Mouse (Mus musculus): Measurements from ENCODE around the gene Ddx10. TPM values are rescaled to one million over a fixed set of nuclear protein-coding genes. Genes with fewer than 3 reads are reported as not detected.

The Ddx10 gene
- total and polyA plus RNA-seq, 3 experiments: 12.3 to 64.9 (median 52.4) TPM

DNA sequence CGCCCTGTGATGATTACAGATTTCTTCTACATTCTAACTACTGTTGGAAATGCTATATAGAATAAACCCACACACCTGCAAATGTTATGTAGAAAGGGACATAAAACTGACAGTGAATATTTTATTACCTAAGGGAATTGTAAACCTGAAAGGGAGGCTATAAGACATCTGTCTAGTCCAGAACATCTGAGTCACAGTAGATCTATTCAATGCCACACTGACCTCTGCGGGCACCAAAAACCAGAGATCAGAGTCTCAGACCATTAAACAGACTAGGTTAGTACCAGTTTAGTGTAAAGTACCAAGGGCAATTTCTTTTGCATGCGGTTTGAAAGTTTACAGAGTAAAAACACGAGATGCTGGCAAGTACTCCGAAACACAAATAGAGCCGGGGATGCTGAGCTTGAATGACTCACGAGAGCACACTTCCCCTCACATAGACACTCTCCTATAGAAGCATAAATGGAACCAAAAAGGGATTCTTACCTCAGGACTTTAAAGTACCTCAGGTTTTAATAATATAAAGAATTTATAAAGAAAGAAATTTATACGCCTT lies 107.2 kb downstream of the Ddx10 start:
- Histone ChIP-seq H3K4me1 (ENCODE audit: insufficient read depth, low read depth, low read length) (no peaks in the 10 kb centered on the region), H3K36me3 (replicated peaks) (peaks cover 18% of the 10 kb centered on the region), H3K4me3 (ENCODE audit: low read depth, low read length) (no peak overlapping the region), H3K27me3 (ENCODE audit: insufficient read depth, low read length) (no peaks in the 10 kb centered on the region), H3K9me3 (replicated peaks) (no peaks in the 10 kb centered on the region)
- no peak for ATAC-seq (ENCODE audit: extremely low read depth, insufficient number of reproducible peaks, low FRiP score, poor library complexity, severe bottlenecking)
- DNase-seq (ENCODE audit: low spot score): no peak
- TF ChIP-seq CTCF (IDR thresholded peaks at IDR 0.05; ENCODE audit: low read depth, low read length): no peak
- no peak for TF ChIP-seq GATA2 (IDR thresholded peaks at IDR 0.05; ENCODE audit: borderline replicate concordance, low read depth, low read length)
- no peak for TF ChIP-seq POLR2AphosphoS5 (IDR thresholded peaks at IDR 0.05; ENCODE audit: insufficient replicate concordance, low read depth, low read length)
- no peak for TF ChIP-seq GATA1 (IDR thresholded peaks at IDR 0.05; ENCODE audit: borderline replicate concordance, low read length)
- no peak for TF ChIP-seq TAL1 (conservative IDR thresholded peaks at IDR 0.05; ENCODE audit: low read depth, low read length)

GRCm38 (mm10) chr9:53132826-53133225 lies 115.0 kb downstream of the Ddx10 start:
- no peak for ATAC-seq (ENCODE audit: extremely low read depth, insufficient number of reproducible peaks, low FRiP score, poor library complexity, severe bottlenecking)
- Histone ChIP-seq H3K27me3 (ENCODE audit: insufficient read depth, low read length) (no peaks in the 10 kb centered on the region), H3K9me3 (replicated peaks) (no peaks in the 10 kb centered on the region), H3K4me3 (ENCODE audit: low read depth, low read length) (no peak overlapping the region), H3K36me3 (replicated peaks) (peaks cover 15% of the 10 kb centered on the region), H3K4me1 (ENCODE audit: insufficient read depth, low read depth, low read length) (peaks cover 6% of the 10 kb centered on the region; the same call in 1 of the 2 replicates)
- TF ChIP-seq POLR2AphosphoS5 (IDR thresholded peaks at IDR 0.05; ENCODE audit: insufficient replicate concordance, low read depth, low read length) (no peak), CTCF (IDR thresholded peaks at IDR 0.05; ENCODE audit: low read depth, low read length) (no peak), TAL1 (conservative IDR thresholded peaks at IDR 0.05; ENCODE audit: low read depth, low read length) (no peak), GATA2 (IDR thresholded peaks at IDR 0.05; ENCODE audit: borderline replicate concordance, low read depth, low read length) (no peak), GATA1 (IDR thresholded peaks at IDR 0.05; ENCODE audit: borderline replicate concordance, low read length) (no peak)
- no peak for DNase-seq (ENCODE audit: low spot score)

DNA sequence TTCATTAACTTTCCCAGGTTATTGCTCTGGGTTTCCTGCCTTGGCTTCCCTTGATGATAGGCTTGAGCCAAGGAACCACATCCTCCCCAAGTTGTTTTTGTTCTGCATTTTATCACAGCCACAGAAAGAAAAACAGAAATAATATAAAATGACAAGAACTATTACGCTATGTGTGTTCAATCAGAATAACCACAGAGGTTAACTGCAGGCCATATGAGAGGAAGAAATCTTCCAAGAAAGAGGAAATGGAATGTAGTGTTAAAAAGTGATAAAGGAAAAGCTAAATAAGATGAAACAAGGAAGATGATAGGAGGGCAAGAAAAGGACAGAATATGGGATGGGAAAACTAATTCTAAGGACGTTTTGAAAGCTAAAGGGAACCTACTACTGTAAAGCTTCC lies 117.4 kb downstream of the Ddx10 start:
- Histone ChIP-seq H3K4me1 (ENCODE audit: insufficient read depth, low read depth, low read length) (peaks cover 6% of the 10 kb centered on the region; the same call in 1 of the 2 replicates), H3K27me3 (ENCODE audit: insufficient read depth, low read length) (no peaks in the 10 kb centered on the region), H3K36me3 (replicated peaks) (peaks cover 19% of the 10 kb centered on the region), H3K4me3 (ENCODE audit: low read depth, low read length) (no peak overlapping the region), H3K9me3 (replicated peaks) (no peaks in the 10 kb centered on the region)
- DNase-seq (ENCODE audit: low spot score) (no peak), ATAC-seq (ENCODE audit: extremely low read depth, insufficient number of reproducible peaks, low FRiP score, poor library complexity, severe bottlenecking) (no peak)
- no peak for TF ChIP-seq GATA2 (IDR thresholded peaks at IDR 0.05; ENCODE audit: borderline replicate concordance, low read depth, low read length)
- no peak for TF ChIP-seq CTCF (IDR thresholded peaks at IDR 0.05; ENCODE audit: low read depth, low read length)
- no peak for TF ChIP-seq TAL1 (conservative IDR thresholded peaks at IDR 0.05; ENCODE audit: low read depth, low read length)
- no peak for TF ChIP-seq POLR2AphosphoS5 (IDR thresholded peaks at IDR 0.05; ENCODE audit: insufficient replicate concordance, low read depth, low read length)
- no peak for TF ChIP-seq GATA1 (IDR thresholded peaks at IDR 0.05; ENCODE audit: borderline replicate concordance, low read length)

GRCm38 (mm10) chr9:53101103-53101502 lies 146.8 kb downstream of the Ddx10 start:
- Histone ChIP-seq H3K27me3 (ENCODE audit: insufficient read depth, low read length) (no peaks in the 10 kb centered on the region), H3K4me3 (ENCODE audit: low read depth, low read length) (no peak overlapping the region), H3K36me3 (replicated peaks) (peaks cover 20% of the 10 kb centered on the region), H3K4me1 (ENCODE audit: insufficient read depth, low read depth, low read length) (peaks cover 6% of the 10 kb centered on the region; the same call in 1 of the 2 replicates), H3K9me3 (replicated peaks) (no peaks in the 10 kb centered on the region)
- DNase-seq (ENCODE audit: low spot score) (no peak), ATAC-seq (ENCODE audit: extremely low read depth, insufficient number of reproducible peaks, low FRiP score, poor library complexity, severe bottlenecking) (no peak)
- TF ChIP-seq TAL1 (conservative IDR thresholded peaks at IDR 0.05; ENCODE audit: low read depth, low read length) (no peak), POLR2AphosphoS5 (IDR thresholded peaks at IDR 0.05; ENCODE audit: insufficient replicate concordance, low read depth, low read length) (no peak), GATA2 (IDR thresholded peaks at IDR 0.05; ENCODE audit: borderline replicate concordance, low read depth, low read length) (no peak), GATA1 (IDR thresholded peaks at IDR 0.05; ENCODE audit: borderline replicate concordance, low read length) (no peak), CTCF (IDR thresholded peaks at IDR 0.05; ENCODE audit: low read depth, low read length) (no peak)

DNA sequence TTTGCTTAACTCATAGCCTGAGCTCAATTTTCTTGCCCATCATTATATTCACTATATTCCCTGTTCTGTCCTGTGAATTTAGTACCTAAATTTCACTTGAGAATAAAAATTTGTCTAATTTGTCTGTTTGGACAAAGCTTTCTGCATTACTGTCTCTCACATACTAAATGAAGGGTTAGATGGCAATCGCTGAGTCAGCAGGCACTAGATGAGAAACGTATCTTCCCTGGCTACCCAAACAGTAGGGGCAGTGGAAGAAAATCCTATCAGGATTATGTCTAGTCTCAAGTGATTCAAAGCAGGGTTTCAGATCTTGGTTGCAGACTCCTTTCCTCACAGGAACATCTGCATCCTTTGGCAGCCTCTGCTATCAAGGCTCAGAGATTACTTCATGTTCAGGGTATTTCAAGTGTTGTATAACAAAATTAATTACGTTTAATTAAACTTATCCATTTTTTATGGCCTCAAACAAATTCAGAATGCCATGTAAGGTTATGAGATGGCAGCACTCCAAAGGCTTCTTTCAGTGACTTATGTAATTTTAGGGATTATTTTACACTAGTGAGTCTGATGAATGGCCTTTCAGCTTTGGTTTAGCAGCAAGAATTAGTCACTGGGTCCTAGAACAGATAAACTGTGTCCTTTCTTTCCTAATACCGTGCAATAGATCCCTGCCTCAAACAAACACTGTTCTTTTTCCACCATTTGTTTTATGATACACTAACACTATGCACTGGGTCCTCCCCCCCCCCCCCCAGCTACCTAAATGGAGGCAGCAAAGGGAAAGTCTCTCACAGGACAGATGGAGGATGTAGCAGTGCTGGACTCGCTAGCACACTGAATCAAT lies 152.3 kb downstream of the Ddx10 start:
- Histone ChIP-seq H3K4me3 (ENCODE audit: low read depth, low read length) (no peak overlapping the region), H3K36me3 (replicated peaks) (peaks cover 22% of the 10 kb centered on the region), H3K27me3 (ENCODE audit: insufficient read depth, low read length) (no peaks in the 10 kb centered on the region), H3K4me1 (ENCODE audit: insufficient read depth, low read depth, low read length) (no peaks in the 10 kb centered on the region), H3K9me3 (replicated peaks) (no peaks in the 10 kb centered on the region)
- TF ChIP-seq GATA1 (IDR thresholded peaks at IDR 0.05; ENCODE audit: borderline replicate concordance, low read length): no peak
- no peak for TF ChIP-seq GATA2 (IDR thresholded peaks at IDR 0.05; ENCODE audit: borderline replicate concordance, low read depth, low read length)
- no peak for TF ChIP-seq CTCF (IDR thresholded peaks at IDR 0.05; ENCODE audit: low read depth, low read length)
- no peak for TF ChIP-seq TAL1 (conservative IDR thresholded peaks at IDR 0.05; ENCODE audit: low read depth, low read length)
- TF ChIP-seq POLR2AphosphoS5 (IDR thresholded peaks at IDR 0.05; ENCODE audit: insufficient replicate concordance, low read depth, low read length): no peak
- no peak for ATAC-seq (ENCODE audit: extremely low read depth, insufficient number of reproducible peaks, low FRiP score, poor library complexity, severe bottlenecking)
- DNase-seq (ENCODE audit: low spot score): no peak

- H3K4me3 ChIP-seq (ENCODE audit: low read depth, low read length): no peak overlapping the region
- ATAC-seq (ENCODE audit: extremely low read depth, insufficient number of reproducible peaks, low FRiP score, poor library complexity, severe bottlenecking) (no peak), DNase-seq (ENCODE audit: low spot score) (no peak)
- no peaks in the 10 kb centered on the region for H3K27me3 ChIP-seq (ENCODE audit: insufficient read depth, low read length)
- peaks cover 22% of the 10 kb centered on the region for H3K36me3 ChIP-seq (replicated peaks)
- no peaks in the 10 kb centered on the region for H3K9me3 ChIP-seq (replicated peaks)
- no peaks in the 10 kb centered on the region for H3K4me1 ChIP-seq (ENCODE audit: insufficient read depth, low read depth, low read length)
- TF ChIP-seq TAL1 (conservative IDR thresholded peaks at IDR 0.05; ENCODE audit: low read depth, low read length) (no peak), POLR2AphosphoS5 (IDR thresholded peaks at IDR 0.05; ENCODE audit: insufficient replicate concordance, low read depth, low read length) (no peak), GATA1 (IDR thresholded peaks at IDR 0.05; ENCODE audit: borderline replicate concordance, low read length) (no peak), GATA2 (IDR thresholded peaks at IDR 0.05; ENCODE audit: borderline replicate concordance, low read depth, low read length) (no peak), CTCF (IDR thresholded peaks at IDR 0.05; ENCODE audit: low read depth, low read length) (no peak)
Measured at GRCm38 (mm10) chr9:53094536-53094935, 153.3 kb downstream of the Ddx10 start.

Measured in G1E (cell line).